Mouse (Mus musculus): ENCODE measurements around the gene Pde10a. TPM values are rescaled to one million over a fixed set of nuclear protein-coding genes. Genes with fewer than 3 reads are reported as not detected.

Pde10a gene
- polyA plus RNA-seq, 1 experiment from 2014 or later: 3.5 TPM

DNA sequence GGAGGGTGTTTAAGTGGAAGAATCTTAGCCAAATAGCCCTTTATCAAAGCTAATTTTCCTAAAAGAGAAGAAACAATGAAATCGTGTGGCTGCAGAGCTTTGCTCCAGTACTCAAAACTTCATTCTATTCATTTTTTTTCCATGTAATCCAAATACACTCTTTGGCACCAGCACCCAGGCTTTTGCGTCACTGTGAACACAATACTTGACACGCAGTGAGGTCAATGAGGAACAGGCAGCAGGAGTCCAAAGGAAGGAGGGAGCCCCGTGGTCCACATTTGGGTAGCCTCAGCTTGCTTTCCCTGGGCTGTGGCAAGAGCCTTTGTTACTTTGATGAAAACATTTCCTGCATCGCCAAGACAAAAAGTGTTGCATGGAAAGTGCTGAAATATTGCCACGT, 284.6 kb downstream of the Pde10a start:
- Histone ChIP-seq H3K4me1 (peaks cover 6% of the 10 kb centered on the region; the same call in 1 of the 2 replicates), H3K4me3 (no peak overlapping the region), H3K27me3 (ENCODE audit: insufficient read depth, poor library complexity, severe bottlenecking) (peaks cover 64% of the 10 kb centered on the region), H3K36me3 (no peaks in the 10 kb centered on the region), H3K27ac (no peak overlapping the region), H3K9me3 (no peaks in the 10 kb centered on the region)
- WGBS: 78% methylated on average over 6 of the region's 6 CpGs
- DNase-seq (ENCODE audit: low spot score): no peak

DNA sequence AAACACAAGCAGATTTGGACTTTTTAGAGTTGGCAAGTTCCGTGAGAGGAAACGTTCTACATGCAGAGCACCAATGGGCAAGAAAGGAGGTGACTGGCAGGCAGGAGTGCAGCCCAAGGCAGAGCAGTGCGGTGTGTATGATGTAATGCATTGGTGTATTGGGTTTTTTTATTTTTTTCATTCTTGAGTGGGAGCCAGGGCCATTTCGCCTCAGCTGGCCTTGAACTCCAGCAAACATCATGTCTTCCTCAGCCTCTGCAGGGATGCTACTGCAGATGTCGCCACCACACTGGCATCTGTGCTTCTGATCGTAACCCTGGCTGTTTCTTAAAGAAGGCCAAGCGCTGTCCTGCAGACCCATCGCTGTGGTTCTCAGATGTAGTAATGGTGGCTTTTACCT, 285.0 kb downstream of the Pde10a start:
- H3K27ac ChIP-seq: no peak overlapping the region
- no peak overlapping the region for H3K4me3 ChIP-seq
- DNase-seq (ENCODE audit: low spot score): no peak
- peaks cover 6% of the 10 kb centered on the region; the same call in 1 of the 2 replicates for H3K4me1 ChIP-seq
- H3K36me3 ChIP-seq: no peaks in the 10 kb centered on the region
- 80% methylated on average over 8 of the region's 8 CpGs for WGBS
- H3K9me3 ChIP-seq: no peaks in the 10 kb centered on the region
- peaks cover 60% of the 10 kb centered on the region for H3K27me3 ChIP-seq (ENCODE audit: insufficient read depth, poor library complexity, severe bottlenecking)

DNA sequence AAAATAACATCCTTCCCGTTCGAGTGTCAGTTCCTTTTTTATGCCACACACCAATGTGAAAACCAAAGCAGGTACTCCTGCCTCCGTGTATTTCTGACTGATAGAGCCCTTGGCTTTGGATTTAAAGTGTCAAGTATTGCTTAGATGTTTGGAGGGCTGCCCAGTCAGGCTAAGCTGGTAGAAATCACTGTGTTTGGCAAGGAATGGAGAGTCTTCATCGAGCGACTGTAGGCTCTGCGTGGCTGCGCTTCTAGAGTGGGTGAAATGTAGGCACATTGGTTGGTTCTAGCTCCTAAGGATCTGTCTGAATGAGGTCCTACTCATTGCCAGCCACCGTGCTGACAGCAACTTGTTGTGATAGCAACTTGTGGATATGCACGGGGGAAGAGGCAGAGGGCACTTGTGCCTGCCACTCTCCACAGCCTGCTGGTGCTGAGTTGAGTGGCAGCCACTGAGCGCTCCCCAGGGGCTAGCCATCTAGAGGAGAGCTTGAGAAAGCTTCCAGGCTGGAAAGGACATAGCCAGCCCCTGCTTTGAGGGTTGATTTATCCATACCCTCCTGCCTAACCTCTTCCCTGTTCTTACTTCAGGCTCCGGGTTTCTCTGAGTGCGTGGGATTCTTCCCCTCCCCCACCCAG, 287.2 kb downstream of the Pde10a start:
- WGBS: 47% methylated on average over 12 of the region's 12 CpGs
- Histone ChIP-seq H3K27ac (no peak overlapping the region), H3K4me1 (peaks cover 6% of the 10 kb centered on the region; the same call in 1 of the 2 replicates), H3K36me3 (no peaks in the 10 kb centered on the region), H3K4me3 (no peak overlapping the region), H3K9me3 (no peaks in the 10 kb centered on the region), H3K27me3 (ENCODE audit: insufficient read depth, poor library complexity, severe bottlenecking) (peaks cover 38% of the 10 kb centered on the region)
- no peak for DNase-seq (ENCODE audit: low spot score)

DNA sequence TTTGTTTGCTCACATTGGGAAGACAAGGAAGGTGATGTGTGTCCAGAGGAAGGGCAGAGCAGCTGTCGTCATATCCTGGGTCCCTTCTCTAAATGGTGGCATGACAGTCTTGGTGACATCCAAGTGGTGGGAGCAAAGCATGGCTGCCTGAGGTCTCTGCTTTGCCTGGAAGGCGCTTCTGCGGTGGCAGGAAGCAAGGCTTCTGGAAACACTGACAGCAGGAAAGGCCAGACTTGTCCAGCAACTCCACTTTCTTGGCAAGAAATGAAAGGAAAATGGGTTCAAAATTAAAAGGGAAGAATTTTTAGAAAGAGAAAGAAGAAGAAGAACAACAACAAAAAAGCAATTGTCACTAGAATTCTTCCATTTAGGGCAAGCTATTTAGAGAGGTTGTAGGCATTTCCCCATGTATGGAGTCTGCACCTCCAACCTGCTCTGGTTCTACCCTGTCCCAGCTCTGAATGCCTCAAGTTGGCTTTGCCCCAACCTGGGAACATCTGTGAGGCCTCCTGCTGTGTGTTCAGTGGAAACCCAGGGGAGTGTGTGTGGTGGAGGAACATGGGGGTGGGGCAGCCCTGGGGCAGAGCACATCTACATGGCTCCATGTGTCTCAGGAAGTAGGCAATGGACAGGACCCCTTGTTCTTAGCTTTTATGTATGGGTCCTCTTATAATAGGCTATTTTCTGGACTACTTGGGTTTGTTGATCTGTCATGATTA, 288.8 kb downstream of the Pde10a start:
- Histone ChIP-seq H3K27ac (no peak overlapping the region), H3K9me3 (no peaks in the 10 kb centered on the region), H3K4me1 (peaks cover 6% of the 10 kb centered on the region; the same call in 1 of the 2 replicates), H3K4me3 (no peak overlapping the region), H3K27me3 (ENCODE audit: insufficient read depth, poor library complexity, severe bottlenecking) (peaks cover 23% of the 10 kb centered on the region; the same call in 1 of the 2 replicates), H3K36me3 (no peaks in the 10 kb centered on the region)
- no peak for DNase-seq (ENCODE audit: low spot score)
- 84% methylated on average over 3 of the region's 3 CpGs for WGBS

DNA sequence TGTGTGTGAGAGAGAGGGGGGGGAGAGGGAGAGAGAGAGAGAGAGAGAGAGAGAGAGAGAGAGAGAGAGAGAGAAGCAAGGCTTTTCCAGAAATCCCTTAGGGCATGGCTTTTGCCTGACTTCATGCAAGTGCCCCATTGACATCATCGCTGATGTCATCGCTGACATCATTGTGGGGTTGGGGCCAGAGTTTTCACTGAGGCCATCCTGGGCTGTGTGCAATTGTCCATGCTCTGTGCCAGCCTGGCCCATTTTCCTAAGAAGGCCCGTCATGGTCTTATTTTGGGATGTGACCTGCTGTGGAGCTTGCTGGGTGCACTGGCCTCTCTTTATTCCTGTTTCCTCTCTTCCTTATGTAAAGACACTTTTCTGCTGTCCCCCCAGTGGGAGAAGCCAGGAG, 290.2 kb downstream of the Pde10a start:
- peaks cover 9% of the 10 kb centered on the region; the same call in 1 of the 2 replicates for H3K27me3 ChIP-seq (ENCODE audit: insufficient read depth, poor library complexity, severe bottlenecking)
- WGBS: 88% methylated on average over 3 of the region's 3 CpGs
- H3K4me3 ChIP-seq: no peak overlapping the region
- DNase-seq (ENCODE audit: low spot score): no peak
- no peak overlapping the region for H3K27ac ChIP-seq
- no peaks in the 10 kb centered on the region for H3K9me3 ChIP-seq
- no peaks in the 10 kb centered on the region for H3K36me3 ChIP-seq
- peaks cover 6% of the 10 kb centered on the region; the same call in 1 of the 2 replicates for H3K4me1 ChIP-seq

DNA sequence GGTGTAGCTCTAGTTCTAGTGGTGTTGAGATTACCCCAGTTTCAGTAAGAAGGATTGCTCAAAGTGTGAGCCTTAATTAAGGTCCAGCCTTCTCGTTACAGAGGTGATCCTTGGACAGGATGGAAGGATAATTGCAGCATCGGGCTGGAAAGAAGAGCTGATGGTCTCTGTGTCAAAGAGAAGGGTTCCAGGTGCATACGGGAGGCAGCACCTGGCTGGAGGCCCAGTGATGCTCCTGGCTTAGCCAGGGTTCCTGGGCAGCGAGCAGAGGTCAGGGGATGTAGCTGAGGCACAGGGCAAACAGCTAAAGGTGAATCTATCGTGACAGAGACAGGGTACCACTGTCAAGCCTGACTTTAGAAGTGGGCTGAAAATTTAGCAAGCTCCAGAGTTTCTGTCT, 290.7 kb downstream of the Pde10a start:
- Histone ChIP-seq H3K4me3 (no peak overlapping the region), H3K27ac (no peak overlapping the region), H3K27me3 (ENCODE audit: insufficient read depth, poor library complexity, severe bottlenecking) (peaks cover 12% of the 10 kb centered on the region), H3K4me1 (peaks cover 6% of the 10 kb centered on the region; the same call in 1 of the 2 replicates), H3K9me3 (no peaks in the 10 kb centered on the region), H3K36me3 (no peaks in the 10 kb centered on the region)
- WGBS: 80% methylated on average over 5 of the region's 5 CpGs
- no peak for DNase-seq (ENCODE audit: low spot score)

DNA sequence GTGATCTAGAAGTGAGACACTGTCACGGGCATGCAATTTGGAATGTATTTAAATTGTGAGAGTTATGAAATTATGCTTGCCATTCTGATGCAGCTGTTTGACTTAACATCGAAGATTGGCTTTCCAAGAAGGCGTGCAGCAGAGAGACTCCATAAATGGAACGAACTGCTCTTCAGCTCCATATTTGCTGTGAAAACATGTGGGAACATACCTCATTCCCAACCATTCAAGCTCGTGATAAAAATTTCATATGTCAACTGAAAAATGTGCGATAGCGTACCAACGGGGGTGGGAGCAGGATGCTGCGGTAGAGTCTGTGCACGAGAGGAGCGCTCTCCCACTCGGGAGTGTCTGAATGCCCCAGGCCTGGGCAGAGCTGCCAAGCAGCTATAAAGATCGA, 293.5 kb downstream of the Pde10a start:
- 86% methylated on average over 13 of the region's 13 CpGs for WGBS
- Histone ChIP-seq H3K27ac (no peak overlapping the region), H3K4me1 (no peaks in the 10 kb centered on the region), H3K27me3 (ENCODE audit: insufficient read depth, poor library complexity, severe bottlenecking) (peaks cover 8% of the 10 kb centered on the region), H3K9me3 (no peaks in the 10 kb centered on the region), H3K4me3 (no peak overlapping the region), H3K36me3 (no peaks in the 10 kb centered on the region)
- no peak for DNase-seq (ENCODE audit: low spot score)

DNA sequence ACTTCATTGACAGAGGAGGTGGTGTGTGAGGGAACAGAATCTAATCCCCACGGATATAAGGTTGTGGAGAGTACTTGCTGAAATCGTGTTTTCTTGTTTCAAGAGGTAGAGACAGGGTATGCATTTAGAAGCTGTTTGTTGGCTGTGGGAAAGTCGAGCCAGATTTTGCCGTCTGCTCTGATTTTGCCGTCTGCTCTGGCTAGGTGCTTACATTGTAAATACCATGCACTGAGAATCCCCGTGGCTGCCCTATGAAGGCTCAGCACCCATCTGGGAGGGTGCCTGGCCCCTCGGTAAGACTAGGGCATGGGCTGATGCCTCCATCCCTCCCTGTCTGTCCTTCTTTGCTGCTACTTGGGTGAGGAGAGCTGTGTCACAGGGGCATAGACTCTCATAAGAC, 298.4 kb downstream of the Pde10a start:
- Histone ChIP-seq H3K4me3 (no peak overlapping the region), H3K27ac (no peak overlapping the region), H3K9me3 (no peaks in the 10 kb centered on the region), H3K4me1 (peaks cover 6% of the 10 kb centered on the region; the same call in 1 of the 2 replicates), H3K27me3 (ENCODE audit: insufficient read depth, poor library complexity, severe bottlenecking) (peaks cover 13% of the 10 kb centered on the region), H3K36me3 (no peaks in the 10 kb centered on the region)
- WGBS: 68% methylated on average over 7 of the region's 7 CpGs
- no peak for DNase-seq (ENCODE audit: low spot score)

DNA sequence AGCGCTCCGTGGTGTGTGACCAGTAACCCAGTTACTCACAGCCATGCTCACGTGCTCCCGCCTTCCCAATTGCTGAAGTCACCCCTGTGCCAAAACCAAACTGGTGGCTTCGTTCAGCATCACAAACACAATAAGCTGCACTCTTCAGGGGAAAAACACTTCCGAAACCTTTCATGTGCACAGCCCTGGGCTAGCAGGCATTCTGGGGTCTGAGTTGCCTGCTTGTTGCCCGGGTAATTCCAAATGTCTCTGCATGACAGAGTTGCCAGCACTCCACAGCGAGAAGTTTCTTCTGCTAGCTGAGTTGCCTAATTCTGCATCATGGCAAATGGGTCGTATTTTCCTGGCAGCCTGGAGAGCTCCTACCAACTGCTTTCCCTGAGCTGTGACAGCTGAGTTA, 302.0 kb downstream of the Pde10a start:
- no peaks in the 10 kb centered on the region for H3K9me3 ChIP-seq
- peaks cover 12% of the 10 kb centered on the region; the same call in 1 of the 2 replicates for H3K27me3 ChIP-seq (ENCODE audit: insufficient read depth, poor library complexity, severe bottlenecking)
- no peaks in the 10 kb centered on the region for H3K36me3 ChIP-seq
- H3K4me3 ChIP-seq: no peak overlapping the region
- WGBS: 80% methylated on average over 9 of the region's 9 CpGs
- H3K4me1 ChIP-seq: peaks cover 6% of the 10 kb centered on the region; the same call in 1 of the 2 replicates
- no peak for DNase-seq (ENCODE audit: low spot score)
- H3K27ac ChIP-seq: no peak overlapping the region

DNA sequence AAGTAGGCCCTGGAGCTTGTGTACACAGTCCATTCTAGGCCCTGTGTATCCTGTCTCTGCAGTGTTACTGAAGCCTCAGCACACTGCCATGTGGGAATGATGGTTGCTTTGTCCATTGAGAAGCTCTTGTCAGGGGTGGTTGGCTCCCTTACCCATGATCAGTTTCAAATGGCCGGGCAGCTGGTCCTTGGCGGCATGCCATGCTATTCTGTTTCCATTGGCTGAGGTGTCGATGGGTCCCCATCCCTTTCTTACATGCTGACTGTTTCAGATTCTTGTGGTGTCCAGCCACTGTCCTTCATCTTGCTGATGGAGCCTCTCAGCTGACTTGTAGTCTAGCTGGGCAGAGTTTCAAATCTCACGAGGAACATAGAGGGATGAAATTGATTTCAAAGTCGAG, 305.8 kb downstream of the Pde10a start:
- Histone ChIP-seq H3K9me3 (no peaks in the 10 kb centered on the region), H3K4me1 (peaks cover 6% of the 10 kb centered on the region; the same call in 1 of the 2 replicates), H3K36me3 (no peaks in the 10 kb centered on the region), H3K4me3 (no peak overlapping the region), H3K27me3 (ENCODE audit: insufficient read depth, poor library complexity, severe bottlenecking) (peaks cover 9% of the 10 kb centered on the region; the same call in 1 of the 2 replicates), H3K27ac (no peak overlapping the region)
- DNase-seq (ENCODE audit: low spot score): no peak
- 86% methylated on average over 5 of the region's 5 CpGs for WGBS

DNA sequence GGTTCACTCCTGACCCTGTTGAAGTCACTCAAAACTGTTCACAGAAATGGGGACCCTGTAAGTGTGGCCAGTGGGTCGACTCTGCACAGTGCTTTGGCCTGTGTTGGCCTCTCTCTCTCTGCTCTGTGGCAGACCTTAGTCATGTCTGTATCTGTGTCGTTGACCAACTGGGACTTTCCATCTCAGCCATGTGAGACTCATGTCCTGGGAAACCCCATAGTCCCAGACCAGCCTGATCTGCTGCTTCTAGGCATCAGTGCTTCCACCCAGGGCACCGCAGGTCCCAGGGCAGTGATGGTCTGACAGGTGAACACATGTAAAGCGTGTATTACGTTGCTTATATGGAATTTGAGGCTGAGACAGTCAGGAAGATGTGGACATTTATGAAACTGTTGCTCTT, 311.1 kb downstream of the Pde10a start:
- Histone ChIP-seq H3K36me3 (no peaks in the 10 kb centered on the region), H3K27ac (no peak overlapping the region), H3K4me3 (no peak overlapping the region), H3K9me3 (no peaks in the 10 kb centered on the region), H3K27me3 (ENCODE audit: insufficient read depth, poor library complexity, severe bottlenecking) (no peaks in the 10 kb centered on the region), H3K4me1 (peaks cover 7% of the 10 kb centered on the region; the same call in 1 of the 2 replicates)
- 87% methylated on average over 5 of the region's 5 CpGs for WGBS
- no peak for DNase-seq (ENCODE audit: low spot score)

DNA sequence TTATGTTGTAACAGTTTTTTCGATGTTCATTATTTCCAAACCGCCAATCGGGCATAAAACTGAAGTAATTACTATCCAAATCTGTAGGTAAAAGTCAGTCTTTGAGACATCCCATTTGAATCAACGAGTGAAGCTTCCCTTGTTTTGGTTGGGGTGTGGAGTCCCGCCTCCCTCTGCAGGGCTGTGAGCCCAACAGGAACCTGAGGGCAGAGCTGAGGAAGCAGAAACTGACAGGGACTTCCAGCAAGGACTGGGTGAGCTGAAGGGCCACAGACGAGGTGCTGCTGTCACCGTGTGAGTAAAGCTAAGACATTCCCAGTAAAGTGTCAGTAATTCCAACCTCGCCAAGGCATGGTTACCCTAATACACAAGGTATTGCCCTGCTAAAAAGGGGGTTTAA, 313.1 kb downstream of the Pde10a start:
- H3K27me3 ChIP-seq (ENCODE audit: insufficient read depth, poor library complexity, severe bottlenecking): no peaks in the 10 kb centered on the region
- WGBS: 42% methylated on average over 8 of the region's 8 CpGs

DNA sequence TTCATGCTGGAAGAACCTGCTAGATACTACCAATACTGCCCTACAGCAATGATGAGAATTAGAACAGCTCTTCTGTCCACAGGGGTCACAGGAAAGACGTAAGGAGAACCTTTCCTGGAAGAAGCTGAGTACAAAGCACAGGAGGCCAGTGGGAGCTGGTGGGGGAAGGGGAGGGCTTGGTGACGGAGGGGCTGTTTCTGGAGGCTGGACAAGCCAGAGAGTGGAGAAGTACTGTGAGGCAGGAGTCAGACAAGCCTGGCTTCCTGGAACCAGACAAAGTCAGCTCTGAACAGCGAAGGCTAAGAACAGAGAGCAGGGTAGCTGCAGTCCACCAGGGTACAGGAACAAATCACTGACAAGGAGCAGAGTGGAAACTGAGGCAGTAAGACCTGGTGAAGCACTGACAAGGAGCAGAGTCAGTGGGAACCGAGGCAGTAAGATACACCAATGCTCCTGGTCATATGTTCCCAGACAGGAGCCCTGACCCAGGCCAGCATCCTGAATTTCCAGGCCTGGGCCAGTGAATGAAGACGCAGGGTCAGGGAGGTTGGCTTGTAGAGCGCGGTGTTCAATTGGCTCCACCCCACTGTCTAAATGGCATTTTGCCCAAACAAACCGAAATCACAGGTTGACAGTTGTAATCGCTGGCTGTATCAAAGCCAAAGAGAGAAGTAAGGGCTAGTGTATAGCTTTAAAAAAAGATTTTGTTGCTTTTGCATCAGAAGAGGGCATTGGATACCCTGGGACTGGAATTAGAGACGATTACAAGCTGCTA, 314.3 kb downstream of the Pde10a start:
- DNase-seq (ENCODE audit: low spot score): no peak
- Histone ChIP-seq H3K36me3 (no peaks in the 10 kb centered on the region), H3K27me3 (ENCODE audit: insufficient read depth, poor library complexity, severe bottlenecking) (no peaks in the 10 kb centered on the region), H3K27ac (peak overlapping the region; percentile 8; the same call in 1 of the 2 replicates), H3K4me1 (peaks cover 7% of the 10 kb centered on the region; the same call in 1 of the 2 replicates), H3K9me3 (no peaks in the 10 kb centered on the region), H3K4me3 (no peak overlapping the region)
- 72% methylated on average over 10 of the region's 10 CpGs for WGBS

More for the DNA sequence above, 313.1 kb downstream of the Pde10a start:
- no peaks in the 10 kb centered on the region for H3K9me3 ChIP-seq
- H3K36me3 ChIP-seq: no peaks in the 10 kb centered on the region
- peaks cover 7% of the 10 kb centered on the region; the same call in 1 of the 2 replicates for H3K4me1 ChIP-seq
- DNase-seq (ENCODE audit: low spot score): no peak
- H3K4me3 ChIP-seq: no peak overlapping the region
- no peak overlapping the region for H3K27ac ChIP-seq
